Mouse (Mus musculus) fat pad, adult 2 months (tissue): ENCODE measurements around the gene Smarcb1.
"Not testable (repeated sequence)": the region's sequence is repeated elsewhere in the genome, so short reads cannot be mapped to it uniquely, and the experiment has no call there.

Source experiments
- DNase-seq: peaks from one replicate; pipeline ENCODE4 v3.0.0-alpha.2; 2011; ENCODE audit warnings: low read depth, low spot score; ENCODE audit errors: extremely low read depth

Gene Smarcb1

GRCm38 (mm10) chr10:75893089-75893750 is 28.2 kb downstream of the Smarcb1 start, which contains the start of gene Derl3:
Gene Derl3, plus strand, starts transcription at chr10:75893413.
- DNase-seq: peak; percentile 80

DNA sequence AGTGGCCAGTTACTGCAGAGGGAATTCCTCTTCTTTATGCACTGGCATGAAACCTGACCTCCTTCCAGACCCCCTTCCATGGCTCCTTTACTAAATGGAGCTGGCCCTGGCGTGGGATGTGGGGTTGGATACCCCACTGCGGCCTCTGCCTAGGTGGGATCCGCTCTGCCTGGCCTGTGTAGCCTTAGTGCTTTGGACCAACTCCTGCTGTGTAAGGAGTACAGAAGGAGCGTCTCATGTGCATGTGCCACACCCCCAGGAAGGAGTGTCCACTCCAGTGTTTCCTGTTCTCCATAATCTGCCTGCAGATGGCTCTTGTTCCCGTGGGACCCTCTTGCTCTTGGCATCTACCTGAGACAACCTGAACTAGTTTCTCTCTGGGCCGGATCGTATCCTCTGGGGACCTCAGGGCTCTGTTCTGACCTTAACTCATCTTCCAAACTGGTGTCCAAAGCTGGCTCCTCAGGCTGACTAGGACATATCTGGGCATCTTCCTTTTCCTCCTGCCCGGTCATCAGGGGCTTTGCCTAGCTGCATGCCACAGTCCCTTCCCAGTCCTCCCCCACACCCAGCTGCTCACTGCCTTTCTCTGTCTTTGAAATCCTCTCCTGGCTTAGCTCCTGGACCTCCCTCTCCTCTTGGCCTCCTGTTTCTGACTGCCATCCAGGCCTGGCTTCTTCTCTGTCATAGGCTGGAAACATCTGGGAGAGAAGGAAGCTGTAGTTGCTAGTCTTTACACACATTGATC is 31.8 kb downstream of the Smarcb1 start:
- DNase-seq: no peak

- DNase-seq: not testable (repeated sequence)
Observed at GRCm38 (mm10) chr10:75887504-75887903, 33.9 kb downstream of the Smarcb1 start.

- no peak for DNase-seq
Observed at GRCm38 (mm10) chr10:75884742-75885141, 36.7 kb downstream of the Smarcb1 start.

GRCm38 (mm10) chr10:75883232-75883552 is 38.2 kb downstream of the Smarcb1 start:
- DNase-seq: no peak

DNA sequence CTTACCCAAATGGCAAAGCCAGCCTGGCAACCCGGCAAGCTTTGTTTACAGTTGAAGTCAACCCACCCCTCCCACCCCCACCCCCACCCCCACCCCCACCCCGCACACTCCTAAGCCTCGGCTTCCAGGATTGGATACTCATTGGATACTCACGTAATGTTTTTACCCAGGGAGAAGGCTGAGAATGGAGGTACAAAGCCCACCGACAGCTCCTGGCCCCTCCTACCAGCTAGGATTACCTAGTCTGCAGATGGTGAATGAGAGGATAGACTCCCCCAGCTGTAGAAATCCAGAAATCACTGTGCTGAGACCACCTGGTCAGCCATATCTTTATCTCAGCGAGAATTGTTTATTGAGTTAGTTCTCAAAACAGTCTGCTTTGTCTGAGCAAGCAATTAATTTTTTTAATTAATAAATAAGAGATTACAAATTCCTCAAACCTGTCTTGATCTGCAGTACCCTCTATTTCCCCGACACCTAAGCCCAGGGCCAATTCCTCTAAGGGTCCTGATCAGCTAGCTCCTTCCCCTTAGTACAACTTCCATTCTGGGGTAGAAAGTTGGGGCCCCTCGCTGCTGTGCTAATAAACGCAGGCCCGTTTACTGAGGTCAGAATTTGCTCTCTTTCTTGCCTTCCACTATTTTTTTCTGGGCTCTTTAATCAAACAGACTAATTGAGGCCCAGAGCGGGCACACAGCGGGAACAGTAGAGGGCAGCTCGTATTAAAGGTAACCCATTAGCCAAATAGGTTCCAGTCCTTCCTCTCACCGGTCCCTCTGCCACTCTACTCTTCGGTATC is 38.8 kb downstream of the Smarcb1 start:
- no peak for DNase-seq

DNA sequence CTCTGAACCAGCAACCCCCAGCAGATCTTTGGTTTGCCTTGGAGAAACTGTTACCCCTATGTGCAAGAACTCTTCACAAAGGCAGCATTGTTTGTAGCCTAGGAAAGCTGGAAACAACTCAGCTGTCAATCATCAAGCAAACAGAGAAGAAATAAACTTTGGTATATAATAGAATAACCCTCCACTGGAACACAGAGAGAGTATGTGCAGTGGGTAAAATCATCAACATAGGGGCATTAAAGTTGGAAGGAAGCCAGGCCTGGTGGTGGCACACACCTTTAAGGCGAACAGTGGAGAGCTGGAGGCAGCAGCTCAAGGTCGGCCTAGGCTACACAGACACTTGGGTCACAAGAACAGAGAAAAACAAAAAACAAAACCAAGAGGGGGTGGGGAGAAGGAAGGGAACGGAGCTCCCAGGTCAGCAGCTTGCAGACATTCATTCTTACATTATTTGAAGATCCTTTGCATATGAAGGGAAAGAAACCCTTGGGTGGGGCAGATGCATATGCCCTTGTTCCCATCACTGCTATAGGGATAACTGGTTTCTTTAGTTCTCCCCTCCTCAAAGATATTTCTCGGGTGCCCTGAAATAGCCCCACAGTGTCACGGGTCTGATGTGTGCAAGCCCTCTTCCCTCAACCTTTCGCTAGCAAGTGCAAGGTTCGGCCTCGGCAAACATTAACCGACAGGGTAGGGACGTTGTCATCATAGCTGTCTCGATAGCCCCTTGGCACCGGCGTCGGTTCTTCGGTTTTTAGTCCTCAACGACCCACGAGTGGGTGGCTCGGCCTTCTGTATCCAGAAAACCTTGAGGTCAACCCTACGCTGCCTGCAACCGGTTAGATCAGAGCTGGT is 39.6 kb downstream of the Smarcb1 start:
- no peak for DNase-seq

GRCm38 (mm10) chr10:75880771-75881577 is 40.4 kb downstream of the Smarcb1 start:
- peak; percentile 84 for DNase-seq

- no peak for DNase-seq
Observed at GRCm38 (mm10) chr10:75880351-75880750, 41.1 kb downstream of the Smarcb1 start.

DNA sequence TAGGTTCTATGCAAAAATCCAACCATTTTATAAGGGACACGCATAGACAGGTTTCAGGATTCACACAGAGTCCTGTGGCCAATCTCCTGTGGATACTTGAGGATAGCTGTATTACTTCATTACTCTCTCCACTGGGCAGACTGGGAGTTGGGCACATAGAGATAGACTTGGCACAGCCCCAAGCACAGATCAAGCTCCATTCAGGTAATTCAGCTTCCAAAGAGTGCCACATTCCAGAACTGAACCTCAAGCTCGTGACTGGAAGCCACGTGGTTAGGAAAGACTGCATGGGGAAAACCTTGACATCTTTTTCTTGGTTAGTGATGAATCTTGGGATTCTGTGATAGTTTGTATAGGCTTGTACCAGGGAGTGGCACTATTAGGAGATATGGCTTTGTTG is 42.6 kb downstream of the Smarcb1 start:
- no peak for DNase-seq

DNA sequence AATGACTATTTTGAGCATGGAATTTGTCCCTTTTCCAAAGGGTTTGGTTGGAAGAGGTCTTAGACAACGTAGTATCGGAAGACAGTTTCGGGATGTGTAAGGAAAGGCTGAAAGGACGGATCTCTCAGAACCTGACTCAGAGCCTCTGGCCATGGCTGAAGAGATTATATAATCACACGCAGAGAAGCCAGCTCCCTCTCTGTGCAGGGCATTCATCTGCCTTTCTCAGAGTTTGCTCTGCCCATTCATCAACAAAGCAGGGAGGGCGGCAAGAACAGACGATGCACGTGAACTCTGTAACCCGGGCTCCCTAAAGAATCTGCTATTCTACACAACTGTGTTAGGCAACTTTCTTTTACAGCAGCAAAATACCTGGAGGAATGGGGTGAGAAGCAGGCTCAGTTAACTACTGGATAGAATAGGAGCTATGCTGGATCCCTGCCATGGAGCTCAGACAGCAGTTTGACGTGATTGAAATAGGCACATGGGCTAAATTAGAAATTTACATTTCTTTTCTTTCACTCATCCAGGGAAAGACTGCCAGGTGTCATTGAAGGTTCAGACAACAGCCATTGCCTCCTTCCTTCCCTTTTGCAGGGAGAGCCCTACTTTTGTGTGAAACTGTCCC is 47.8 kb downstream of the Smarcb1 start:
- DNase-seq: no peak

DNA sequence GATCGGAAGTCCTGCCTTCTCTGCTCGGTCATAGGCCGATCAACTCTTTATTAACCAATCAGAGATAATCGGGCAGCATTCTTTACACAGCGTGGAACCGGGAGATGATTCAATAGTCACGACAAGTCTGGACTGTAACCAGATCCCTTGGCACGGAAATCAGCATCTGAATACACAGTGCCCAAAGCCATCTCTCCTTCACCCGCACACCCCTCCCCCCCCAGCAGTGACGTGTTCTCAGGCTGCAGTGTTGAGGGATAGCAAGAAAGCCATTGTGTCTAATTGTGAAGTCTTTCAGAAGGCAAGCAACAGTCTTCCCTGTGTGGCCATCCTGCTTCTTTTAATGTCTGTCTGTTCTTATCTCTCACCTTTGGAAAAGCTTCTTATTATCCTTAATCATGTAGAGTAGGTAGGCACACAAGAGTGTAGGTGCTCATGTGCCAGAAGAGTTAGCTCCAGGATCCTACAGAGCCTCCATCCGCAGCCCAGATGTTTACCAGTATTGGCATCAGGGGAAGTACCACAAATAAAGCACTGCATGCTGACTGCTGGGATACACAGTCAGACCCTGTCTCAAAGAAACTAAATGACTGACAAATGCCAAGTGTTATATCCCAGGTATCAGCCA is 48.4 kb downstream of the Smarcb1 start:
- DNase-seq: peak; percentile 72

- DNase-seq: no peak
Observed at GRCm38 (mm10) chr10:75872025-75872914, 49.1 kb downstream of the Smarcb1 start.

DNA sequence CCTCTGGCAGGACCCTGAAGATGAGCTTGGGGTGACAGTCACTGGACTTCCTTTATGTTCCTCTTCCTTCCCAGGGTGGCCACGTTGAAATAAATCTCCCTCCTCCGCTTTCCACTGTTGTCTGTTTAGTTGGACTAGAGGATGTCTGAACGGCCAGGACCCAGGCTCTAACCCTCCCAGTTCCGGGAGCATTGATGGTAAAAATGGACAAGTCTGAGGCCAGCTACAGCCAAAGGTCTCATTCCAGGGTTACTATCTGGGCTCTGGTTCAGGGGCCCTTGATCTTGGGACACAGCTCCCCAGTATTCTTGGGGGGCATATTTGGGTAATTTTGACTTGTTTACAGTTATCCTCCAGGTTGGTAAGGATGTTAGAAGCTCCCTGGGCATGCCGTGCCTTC is 59.8 kb downstream of the Smarcb1 start:
- DNase-seq: no peak

GRCm38 (mm10) chr10:75860746-75861145 is 60.7 kb downstream of the Smarcb1 start:
- DNase-seq: no peak

- not testable (repeated sequence) for DNase-seq
Observed at GRCm38 (mm10) chr10:75859786-75860470, 61.5 kb downstream of the Smarcb1 start, which contains the start of gene Mif. Gene Mif, minus strand, starts transcription at chr10:75860240.

- no peak for DNase-seq
Observed at GRCm38 (mm10) chr10:75859107-75859746, 62.2 kb downstream of the Smarcb1 start.
